Mouse (Mus musculus): ENCODE data around the gene Txnrd3. TPM values are rescaled to one million over a fixed set of nuclear protein-coding genes. Genes with fewer than 3 reads are reported as not detected.

Gene Txnrd3
- total and polyA plus RNA-seq, 3 experiments: 6.1 to 8.6 (median 8.0) TPM

GRCm38 (mm10) chr6:89639025-89639424 lies 4.8 kb upstream of the Txnrd3 start:
- Histone ChIP-seq H3K9ac (ENCODE audit: insufficient read depth, low read depth) (no peak overlapping the region), H3K27me3 (replicated peaks) (peaks cover 3% of the 10 kb centered on the region), H3K4me2 (ENCODE audit: insufficient read depth, low read depth, poor library complexity, severe bottlenecking) (no peak overlapping the region), H3K4me1 (ENCODE audit: control insufficient read depth in 1 of 2, insufficient read depth in 2 of 2) (peaks cover 1 to 24% of the 10 kb centered on the region in 2 experiments; a peak in 2 of 4 replicates), H3K79me2 (replicated peaks; ENCODE audit: control insufficient read depth, extremely low read depth, insufficient read depth, poor library complexity, severe bottlenecking) (no peaks in the 10 kb centered on the region), H3K36me3 (replicated peaks in 1 of 2; ENCODE audit: control insufficient read depth in 1 of 2, insufficient read depth in 1 of 2, low read length in 1 of 2) (no peaks in the 10 kb centered on the region), H3K4me3 (replicated peaks in 1 of 3; ENCODE audit: low read depth in 2 of 3, low read length in 2 of 3, poor library complexity in 1 of 3) (no peak overlapping the region), H3K9me3 (replicated peaks; ENCODE audit: low read length) (no peaks in the 10 kb centered on the region), H3K27ac (ENCODE audit: insufficient read depth, low read depth) (no peak overlapping the region)
- in situ Hi-C loops (cut with MboI; ENCODE audit: low pct_ligation_motif_present, low pct_unique_long_range_greater_than_20kb, low sequenced_read_pairs): loop anchor here (10.0 kb wide), 1 partner anchor 704 kb away; no protein-coding TSS in a partner anchor
- TF ChIP-seq ZC3H11A (IDR thresholded peaks at IDR 0.05; ENCODE audit: low read depth, low read length) (no peak), UBTF (IDR thresholded peaks at IDR 0.05; ENCODE audit: low read depth, low read length) (no peak), MEF2A (IDR thresholded peaks at IDR 0.05; ENCODE audit: borderline replicate concordance, low read depth, low read length) (no peak), MAFK (IDR thresholded peaks at IDR 0.05; ENCODE audit: insufficient replicate concordance, low read length) (no peak), MXI1 (IDR thresholded peaks at IDR 0.05; ENCODE audit: low read depth, low read length) (no peak), RAD21 (IDR thresholded peaks at IDR 0.05; ENCODE audit: low read depth, low read length) (peak; percentile 59), ZMIZ1 (IDR thresholded peaks at IDR 0.05; ENCODE audit: low read depth, low read length) (no peak), MAZ (IDR thresholded peaks at IDR 0.05; ENCODE audit: low read depth, low read length) (no peak), CHD2 (IDR thresholded peaks at IDR 0.05; ENCODE audit: low read length) (no peak), MYC (IDR thresholded peaks at IDR 0.05; ENCODE audit: low read depth, low read length) (no peak), SIN3A (IDR thresholded peaks at IDR 0.05; ENCODE audit: low read length) (no peak), CHD1 (IDR thresholded peaks at IDR 0.05; ENCODE audit: low read depth, low read length) (no peak), ETS1 (conservative IDR thresholded peaks at IDR 0.05; ENCODE audit: low read depth, low read length) (no peak), HCFC1 (IDR thresholded peaks at IDR 0.05; ENCODE audit: low read depth, low read length) (no peak), TCF12 (IDR thresholded peaks at IDR 0.05; ENCODE audit: low read depth, low read length) (no peak), CTCF (conservative IDR thresholded peaks at IDR 0.05 in 1 of 2, IDR thresholded peaks at IDR 0.05 in 1 of 2; ENCODE audit: low read depth in 2 of 2, low read length in 2 of 2) (peak; percentile 70 to 75), E2F4 (IDR thresholded peaks at IDR 0.05; ENCODE audit: insufficient replicate concordance, low read depth, low read length) (no peak), SMC3 (IDR thresholded peaks at IDR 0.05; ENCODE audit: low read depth, low read length) (peak; percentile 28), MAX (IDR thresholded peaks at IDR 0.05; ENCODE audit: low read length) (no peak), NELFE (IDR thresholded peaks at IDR 0.05; ENCODE audit: low read depth, low read length) (no peak), ZNF384 (IDR thresholded peaks at IDR 0.05; ENCODE audit: low read depth, low read length) (no peak), ZKSCAN1 (IDR thresholded peaks at IDR 0.05; ENCODE audit: borderline replicate concordance, low read depth, low read length) (no peak), USF2 (conservative IDR thresholded peaks at IDR 0.05; ENCODE audit: low read depth, low read length) (no peak), TBP (conservative IDR thresholded peaks at IDR 0.05; ENCODE audit: low read depth, low read length) (no peak), PAX5 (IDR thresholded peaks at IDR 0.05; ENCODE audit: low read length) (no peak), POLR2A (IDR thresholded peaks at IDR 0.05; ENCODE audit: low read depth, low read length) (no peak)
- dilution Hi-C loops (cut with MboI; ENCODE audit: extremely low pct_ligation_motif_present, extremely low pct_unique_long_range_greater_than_20kb, low sequenced_read_pairs): no loop called here
- peak; percentile 62 for DNase-seq (ENCODE audit: extremely low read depth)

All from CH12.LX (cell line).